Mouse (Mus musculus) heart, embryonic 10.5 days (tissue): ENCODE results near the gene Tspan6. TPM values are rescaled to one million over a fixed set of nuclear protein-coding genes. Genes with fewer than 3 reads are reported as not detected.

Source experiments
- DNase-seq: peaks from one replicate; pipeline ENCODE4 v3.0.0-alpha.2; 2017; ENCODE audit warnings: low spot score
- H3K27ac ChIP-seq: fragments of 300-500 bp; sonication (generic); 2 replicates; pipeline ENCODE4 v1.5.1; 2016; ENCODE audit warnings: mild to moderate bottlenecking
- H3K27me3 ChIP-seq: fragments of 300-500 bp; sonication (generic); 2 replicates; pipeline ENCODE4 v1.6.1; 2016; ENCODE audit warnings: mild to moderate bottlenecking; ENCODE audit not compliant: poor library complexity, insufficient read depth, severe bottlenecking
- H3K36me3 ChIP-seq: fragments of 300-500 bp; sonication (generic); 2 replicates; pipeline ENCODE4 v1.6.1; 2016; ENCODE audit warnings: mild to moderate bottlenecking, moderate library complexity
- H3K4me1 ChIP-seq: fragments of 300-500 bp; sonication (generic); 2 replicates; pipeline ENCODE4 v1.6.1; 2016; ENCODE audit warnings: mild to moderate bottlenecking
- H3K4me3 ChIP-seq: fragments of 300-500 bp; sonication (generic); 2 replicates; pipeline ENCODE4 v1.5.1; 2016; ENCODE audit warnings: mild to moderate bottlenecking, moderate library complexity
- H3K9me3 ChIP-seq: fragments of 300-500 bp; sonication (generic); 2 replicates; pipeline ENCODE4 v1.6.1; 2016; ENCODE audit warnings: mild to moderate bottlenecking, moderate library complexity
- WGBS: fragments of 180-500 bp; shearing (Covaris S2); methylation state at CpG from one replicate; pipeline ENCODE4 v1.1.7; 2016; 5-methylcytosine and 5-hydroxymethylcytosine counted together
- polyA plus RNA-seq: library from polyadenylated mRNA; unstranded; fragments of >200 nt; fragmentation: Nextera tagmentation; extraction: Ambion mirVana; gene quantifications from 2 replicates; pipeline ENCODE4 v1.2.1, GENCODE M21; 2016

The Tspan6 gene
- polyA plus RNA-seq, 1 experiment from 2014 or later, result 157 TPM

DNA sequence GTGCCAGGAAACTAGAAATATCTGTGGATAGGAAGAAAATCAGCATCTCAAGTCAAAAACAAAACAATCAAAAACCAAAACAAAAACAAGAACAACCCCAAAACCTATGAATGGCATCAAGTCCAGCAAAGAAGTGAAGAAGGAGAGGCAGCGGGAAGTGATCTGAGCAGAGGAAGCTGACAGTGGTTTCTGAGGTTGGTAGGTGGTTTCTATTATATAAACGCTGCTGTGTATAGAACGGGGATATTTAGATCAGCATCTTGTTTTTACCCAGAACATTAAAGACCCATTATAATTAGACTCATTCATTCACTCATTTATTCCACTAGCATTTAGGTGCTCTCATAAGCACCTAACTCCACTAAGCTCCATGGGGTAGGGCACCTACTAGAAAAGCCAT, 10.9 kb downstream of the Tspan6 start:
- no peak overlapping the region for H3K27ac ChIP-seq
- 93% methylated on average over 3 of the region's 3 CpGs for WGBS
- no peaks in the 10 kb centered on the region for H3K9me3 ChIP-seq
- no peak overlapping the region for H3K4me3 ChIP-seq
- H3K36me3 ChIP-seq, result peaks cover 13% of the 10 kb centered on the region; the same call in 1 of the 2 replicates
- H3K4me1 ChIP-seq, result no peaks in the 10 kb centered on the region
- no peak for DNase-seq
- H3K27me3 ChIP-seq, result no peaks in the 10 kb centered on the region

GRCm38 (mm10) chrX:133869743-133870142, 28.5 kb downstream of the Tspan6 start:
- no peaks in the 10 kb centered on the region for H3K4me1 ChIP-seq
- H3K27me3 ChIP-seq, result no peaks in the 10 kb centered on the region
- H3K36me3 ChIP-seq, result no peaks in the 10 kb centered on the region
- DNase-seq, result no peak
- H3K4me3 ChIP-seq, result no peak overlapping the region
- H3K9me3 ChIP-seq, result no peaks in the 10 kb centered on the region
- WGBS, result 87% methylated on average over 6 of the region's 6 CpGs
- H3K27ac ChIP-seq, result no peak overlapping the region

GRCm38 (mm10) chrX:133853637-133854036, 44.6 kb downstream of the Tspan6 start:
- no peaks in the 10 kb centered on the region for H3K36me3 ChIP-seq

DNA sequence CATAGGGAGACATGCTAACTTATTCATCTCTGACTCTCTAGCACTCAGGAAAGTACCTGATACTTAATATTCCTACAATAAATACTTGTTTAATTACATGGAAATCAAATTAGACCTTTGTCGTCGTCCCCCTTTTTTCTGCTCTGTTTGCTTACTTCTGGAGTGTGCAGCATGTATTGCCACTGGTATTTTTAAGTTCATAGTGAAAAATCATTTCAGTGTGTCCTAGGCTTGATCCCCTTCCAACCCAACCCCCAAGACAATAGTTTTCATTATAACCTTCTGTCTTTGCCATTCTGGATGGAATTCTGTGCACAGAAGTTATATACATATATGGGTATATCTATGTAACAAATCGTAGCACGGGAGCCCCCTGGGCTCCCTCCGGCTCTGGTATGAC, 47.5 kb downstream of the Tspan6 start, which contains the start of gene Tnmd:
Tnmd (plus strand) TSS at position 301 of the 400 bp plus-strand sequence.
- Histone ChIP-seq H3K9me3 (no peaks in the 10 kb centered on the region), H3K27ac (no peak within 1 kb of the TSS), H3K36me3 (no peaks in the 10 kb centered on the region), H3K4me1 (no peaks in the 10 kb centered on the region), H3K27me3 (no peaks in the 10 kb centered on the region), H3K4me3 (no peak within 1 kb of the TSS)
- 88% methylated on average over 5 of the region's 5 CpGs for WGBS
- DNase-seq, result no peak

More at GRCm38 (mm10) chrX:133853637-133854036, 44.6 kb downstream of the Tspan6 start:
- Histone ChIP-seq H3K9me3 (no peaks in the 10 kb centered on the region), H3K4me3 (no peak overlapping the region), H3K27me3 (no peaks in the 10 kb centered on the region), H3K4me1 (no peaks in the 10 kb centered on the region), H3K27ac (no peak overlapping the region)
- 91% methylated on average over 4 of the region's 4 CpGs for WGBS
- no peak for DNase-seq

Other genes starting within 250 kb of the Tspan6 start
- gene Pcdh19, start 209.4 kb downstream of the Tspan6 start, polyA plus RNA-seq, result 0.48 and 0.49 TPM in 2 replicates
- 0.13 TPM in 1 of 2 replicates, not detected in the other for gene Tnmd, start 47.4 kb downstream of the Tspan6 start, polyA plus RNA-seq
- 1.5 and 2.0 TPM in 2 replicates for gene Srpx2, start 10.0 kb upstream of the Tspan6 start, polyA plus RNA-seq
- 2.9 and 5.0 TPM in 2 replicates for gene Sytl4, start 83.4 kb upstream of the Tspan6 start, polyA plus RNA-seq
- 49.1 and 49.9 TPM in 2 replicates for gene Cstf2, start 160.8 kb upstream of the Tspan6 start, polyA plus RNA-seq